ENCODE assay signal across 27 mouse cellular contexts in genomic region chr16:44479852-44480251, GRCm38 (mm10).
DNase-seq lines count a peak whose midpoint lies in the region; ATAC-seq and TF ChIP-seq lines count a peak whose summit lies in the region.
"Had no signal": no experiment of that assay in that cellular context is flagged by ENCODE, and none has a peak within 500 bp of the region (broad histone marks: within the 10 kb centered on the region; RNA-seq: fewer than 3 reads in every experiment).

No protein-coding gene starts in this region.

- TF ChIP-seq POLR2A in brain, embryonic 14.5 days (IDR thresholded peaks at IDR 0.05; ENCODE audit: borderline replicate concordance, extremely low read depth, insufficient read depth, insufficient read length, poor library complexity, severe bottlenecking), result no peak

- no peak for ATAC-seq in forebrain, embryonic 16.5 days
- ATAC-seq: forebrain, postnatal 0 days; midbrain, embryonic 16.5 days; Patski had no signal

- intact Hi-C loops in left cerebral cortex, postnatal 4 days (cut with DNase I), result loop anchor here (10.0 kb wide), 1 partner anchor 235 kb away; no protein-coding TSS in a partner anchor
- intact Hi-C loops in left cerebral cortex, adult 2 months (cut with DNase I), result loop anchor here (10.0 kb wide), 2 partner anchors 235 to 615 kb away; partner anchors contain the start of gene Ccdc80

- no peaks in the 10 kb centered on the region for H3K9me3 ChIP-seq in forebrain, embryonic 16.5 days (ENCODE audit: control insufficient read depth, low read length)
- H3K9me3 ChIP-seq: embryonic facial prominence, embryonic 13.5 days; G1E; heart, embryonic 15.5 days; intestine, embryonic 15.5 days; kidney, embryonic 15.5 days; megakaryocyte, embryonic 14.5 days had no signal

- peaks cover 8% of the 10 kb centered on the region; the same call in 1 of the 2 replicates for H3K4me1 ChIP-seq in forebrain, embryonic 16.5 days (replicated peaks; ENCODE audit: control insufficient read depth, insufficient read depth, low read length)
- H3K4me1 ChIP-seq: intestine, embryonic 15.5 days; megakaryocyte, embryonic 14.5 days had no signal

- no peak overlapping the region for H3K9ac ChIP-seq in forebrain, embryonic 16.5 days (replicated peaks; ENCODE audit: low read depth, low read length)
- H3K9ac ChIP-seq: embryonic facial prominence, embryonic 13.5 days; forebrain, postnatal 0 days; heart, embryonic 15.5 days; hindbrain, embryonic 14.5 days; intestine, embryonic 15.5 days; kidney, embryonic 15.5 days; liver, embryonic 14.5 days; lung, embryonic 14.5 days had no signal

- TF ChIP-seq CTCF in left cerebral cortex, adult 2 months (IDR thresholded peaks at IDR 0.05), result no peak
- no peak for TF ChIP-seq CTCF in brain, embryonic 14.5 days (IDR thresholded peaks at IDR 0.05; ENCODE audit: borderline replicate concordance, extremely low read depth, insufficient read depth, insufficient read length)

- H3K27ac ChIP-seq in left cerebral cortex, adult 2 months, result no peak overlapping the region
- H3K27ac ChIP-seq in forebrain, embryonic 16.5 days (ENCODE audit: low read length), result no peak overlapping the region
- H3K27ac ChIP-seq: embryonic facial prominence, embryonic 13.5 days; heart, adult 2 months; heart, embryonic 15.5 days; hindbrain, embryonic 14.5 days; intestine, embryonic 15.5 days; kidney, embryonic 15.5 days; liver, embryonic 14.5 days had no signal

- H3K4me3 ChIP-seq in left cerebral cortex, adult 2 months, result no peak overlapping the region
- no peak overlapping the region for H3K4me3 ChIP-seq in forebrain, embryonic 16.5 days (replicated peaks; ENCODE audit: low read length)
- H3K4me3 ChIP-seq: embryonic facial prominence, embryonic 13.5 days; heart, adult 2 months; heart, embryonic 15.5 days; intestine, embryonic 15.5 days; kidney, embryonic 15.5 days; megakaryocyte, embryonic 14.5 days had no signal

- H3K36me3 ChIP-seq in forebrain, embryonic 16.5 days (ENCODE audit: control insufficient read depth, insufficient read depth), result no peaks in the 10 kb centered on the region
- H3K36me3 ChIP-seq: G1E; heart, embryonic 15.5 days; intestine, embryonic 15.5 days had no signal

- peak; percentile 93 for DNase-seq in left cerebral cortex, postnatal 4 days
- DNase-seq in left cerebral cortex, adult 2 months (ENCODE audit: extremely low spot score in 1 of 2, low spot score in 2 of 2), result no peak
- DNase-seq in brain, embryonic 14.5 days (ENCODE audit: low read depth), result peak; percentile 45
- peak; percentile 94 for DNase-seq in cerebellum, adult 11-12 months
- DNase-seq in cerebellum, postnatal 10 days, result peak; percentile 98 to 99
- DNase-seq in urinary bladder, postnatal 36 days (ENCODE audit: low spot score in 2 of 2), result no peak
- DNase-seq: adrenal gland, adult 2 months; B cell, adult 2 months; gastrocnemius, postnatal 36 days; heart, adult 2 months; heart, postnatal 36 days; layer of hippocampus, postnatal 36 days; thymus, postnatal 4 days had no signal

- H3K27me3 ChIP-seq in forebrain, embryonic 16.5 days (replicated peaks; ENCODE audit: control insufficient read depth, insufficient read depth, low read length), result no peaks in the 10 kb centered on the region
- H3K27me3 ChIP-seq: CH12.LX; embryonic facial prominence, embryonic 13.5 days; intestine, embryonic 15.5 days; kidney, embryonic 15.5 days had no signal

- H3K4me2 ChIP-seq in forebrain, embryonic 16.5 days (ENCODE audit: low read length), result no peak overlapping the region
- H3K4me2 ChIP-seq: embryonic facial prominence, embryonic 13.5 days; heart, embryonic 15.5 days; hindbrain, embryonic 14.5 days; intestine, embryonic 15.5 days; kidney, embryonic 15.5 days; lung, embryonic 14.5 days had no signal

- 80% methylated on average over 14 of the region's 14 CpGs for WGBS in forebrain, embryonic 16.5 days

Comparison
In these comparisons a context has a peak if more than half of its experiments do, and no peak if none do; other contexts are left out.
1. DNase-seq: peak in left cerebral cortex, postnatal 4 days (single experiment), brain, embryonic 14.5 days (single experiment), cerebellum, adult 11-12 months (single experiment) and cerebellum, postnatal 10 days (2 of 2); none in left cerebral cortex, adult 2 months (0 of 2) and urinary bladder, postnatal 36 days (0 of 2).